Mouse (Mus musculus): ENCODE results near the gene Grik3.
A peak's percentile ranks its signal among the peaks of the same experiment; 100 is the strongest.

The Grik3 gene

DNA sequence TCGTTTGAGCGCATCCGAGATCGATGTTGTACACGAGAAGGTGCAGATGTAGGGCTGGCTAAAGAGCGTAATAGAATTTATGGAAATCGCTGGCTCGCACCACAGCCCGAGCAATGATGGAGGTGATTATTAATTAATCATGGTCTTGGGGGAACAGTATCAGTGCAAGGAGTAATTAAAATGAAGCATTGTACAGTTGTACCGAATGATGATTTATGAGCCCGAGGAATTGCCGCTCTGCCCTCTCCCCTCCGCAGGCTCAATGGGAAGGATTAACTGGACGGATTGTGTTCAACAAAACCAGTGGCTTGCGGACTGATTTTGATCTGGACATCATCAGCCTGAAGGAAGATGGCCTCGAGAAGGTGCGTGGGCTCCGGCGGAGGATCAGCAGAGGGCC is 165.5 kb downstream of the Grik3 start:
- no peak for DNase-seq

DNA sequence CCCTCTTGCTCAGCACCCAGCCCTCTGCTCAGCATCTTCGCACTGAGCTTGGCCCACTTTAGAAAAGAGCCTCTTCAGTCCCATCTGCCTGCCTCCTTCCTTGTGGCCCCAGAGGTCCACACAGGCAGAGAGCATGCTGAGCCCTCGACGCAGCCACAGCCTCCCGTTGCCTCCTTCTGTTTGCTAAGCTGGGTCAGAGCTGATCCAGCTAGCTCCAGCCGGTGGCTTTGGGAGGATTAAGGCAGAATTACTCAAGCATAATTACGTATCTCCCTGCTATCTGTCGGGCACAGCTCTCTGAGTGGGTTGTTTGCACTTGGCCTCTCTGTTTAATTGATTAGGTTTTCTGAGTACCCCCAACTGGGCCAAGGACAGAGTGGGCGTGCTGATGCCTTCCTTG is 167.9 kb downstream of the Grik3 start:
- no peak for DNase-seq

DNA sequence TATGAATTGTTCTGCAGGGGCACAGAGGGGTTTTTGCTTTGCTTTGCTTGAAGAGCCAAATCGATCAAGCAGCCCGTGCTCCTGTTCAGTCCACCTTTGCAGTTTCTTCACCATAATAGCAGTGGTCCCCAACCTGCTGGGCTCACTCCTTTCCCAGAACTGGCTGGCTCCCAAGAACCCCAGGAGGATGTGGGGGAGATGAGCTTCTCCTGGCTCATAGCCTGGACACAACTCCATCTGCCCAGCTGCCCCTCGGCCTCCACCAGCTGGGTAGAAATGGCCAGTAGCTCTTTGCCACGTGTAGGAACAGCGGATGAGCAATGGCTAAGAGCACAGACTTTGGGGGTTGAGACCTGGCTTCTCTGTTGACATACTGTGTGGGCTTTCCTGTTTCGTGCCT is 171.5 kb downstream of the Grik3 start:
- no peak for DNase-seq

DNA sequence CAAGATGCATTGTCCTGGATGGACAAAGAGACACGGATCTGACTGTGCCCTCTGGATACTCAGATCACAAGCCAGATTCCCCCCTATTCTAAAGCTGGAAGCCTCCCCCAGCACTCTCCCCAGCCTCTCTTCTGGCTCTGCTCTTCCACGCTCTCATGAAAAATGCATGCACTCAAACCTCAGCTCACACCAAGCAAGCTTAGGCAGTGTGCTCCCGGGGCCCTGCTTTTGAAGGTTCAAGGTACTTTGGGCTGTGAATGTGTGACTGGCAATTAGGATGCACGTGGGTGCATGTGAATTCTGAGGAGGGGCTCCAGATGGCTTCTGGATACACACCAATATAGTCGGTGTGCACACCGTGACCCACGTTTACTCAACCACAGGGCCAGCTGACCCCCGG is 172.8 kb downstream of the Grik3 start:
- DNase-seq = no peak

DNA sequence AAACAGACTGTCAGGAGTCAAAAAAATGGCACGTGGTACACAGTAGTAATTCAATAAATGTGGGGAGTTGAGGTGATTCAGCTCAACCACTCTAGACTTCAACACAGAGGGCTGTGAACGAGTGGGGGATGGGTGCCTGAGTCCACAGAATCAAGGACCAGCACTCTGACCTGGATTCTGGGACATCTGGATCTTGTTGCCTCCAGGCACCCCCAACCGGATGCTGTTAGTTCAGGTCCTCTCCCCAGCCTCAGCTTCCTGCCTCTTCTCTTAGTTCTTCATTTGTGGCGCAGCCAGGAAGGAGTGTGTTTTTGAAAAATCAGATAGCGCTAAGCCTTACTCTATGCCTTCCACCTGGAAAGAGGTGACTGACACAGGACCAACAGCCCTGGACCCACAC is 175.5 kb downstream of the Grik3 start:
- DNase-seq = no peak

DNA sequence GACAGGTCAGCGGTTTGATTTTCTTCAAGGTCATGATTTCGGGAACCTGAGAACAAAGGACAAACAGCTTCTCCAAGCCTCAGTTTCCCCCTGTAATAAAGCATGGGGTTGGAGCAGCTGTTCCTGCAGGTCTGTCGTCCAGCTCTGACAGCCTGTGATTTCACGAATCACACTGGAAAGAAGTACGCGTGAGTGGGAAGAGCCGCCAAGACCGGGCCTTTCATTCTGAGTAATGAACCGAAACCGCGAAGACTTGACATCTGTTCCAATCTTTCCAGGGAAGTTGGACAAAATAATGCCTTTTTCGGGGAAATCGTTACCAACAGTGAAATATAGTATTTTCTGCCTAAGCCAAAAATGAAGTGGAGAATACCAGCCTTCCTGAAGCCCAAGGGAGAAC is 191.5 kb downstream of the Grik3 start:
- no peak for DNase-seq

DNA sequence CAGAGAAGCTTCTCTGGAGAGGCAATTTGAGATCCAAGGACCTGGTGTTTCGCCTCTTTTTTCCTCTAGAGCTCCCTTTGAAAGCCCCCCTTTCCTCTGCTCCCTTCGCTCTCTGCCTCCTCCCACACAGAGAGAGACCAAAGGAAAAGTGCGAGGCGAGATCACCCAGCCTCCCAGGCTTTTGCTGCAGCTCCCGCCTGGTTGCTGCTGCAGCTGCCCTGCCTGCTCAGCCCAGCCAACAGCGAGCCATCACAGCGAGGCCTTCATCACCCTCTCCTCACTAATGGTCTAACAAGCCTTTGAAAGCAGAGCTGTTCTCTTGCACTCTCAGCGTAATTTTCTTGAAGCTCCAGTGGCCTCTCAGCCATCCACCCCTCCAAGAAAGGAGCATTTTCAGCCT is 196.6 kb downstream of the Grik3 start:
- DNase-seq = no peak

DNA sequence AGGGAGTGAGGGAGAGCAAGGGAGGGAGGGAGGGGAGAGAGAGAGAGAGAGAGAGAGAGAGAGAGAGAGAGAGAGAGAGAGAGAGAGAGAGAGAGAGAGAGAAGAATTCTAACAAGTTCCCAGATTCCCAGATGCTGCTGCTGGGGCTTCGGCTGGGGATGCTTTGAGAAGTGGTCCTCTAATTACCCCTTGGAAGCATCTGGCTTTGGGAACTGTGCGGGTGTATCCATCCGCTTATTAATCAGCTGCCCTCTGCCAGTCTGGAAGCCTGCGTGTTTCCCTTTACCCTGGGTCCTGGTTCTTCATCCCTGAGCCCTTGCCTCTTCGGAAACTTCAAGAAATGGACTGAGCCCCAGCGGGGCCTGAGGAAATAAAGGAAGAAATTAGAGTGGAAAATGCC is 204.9 kb downstream of the Grik3 start:
- DNase-seq = no peak

DNA sequence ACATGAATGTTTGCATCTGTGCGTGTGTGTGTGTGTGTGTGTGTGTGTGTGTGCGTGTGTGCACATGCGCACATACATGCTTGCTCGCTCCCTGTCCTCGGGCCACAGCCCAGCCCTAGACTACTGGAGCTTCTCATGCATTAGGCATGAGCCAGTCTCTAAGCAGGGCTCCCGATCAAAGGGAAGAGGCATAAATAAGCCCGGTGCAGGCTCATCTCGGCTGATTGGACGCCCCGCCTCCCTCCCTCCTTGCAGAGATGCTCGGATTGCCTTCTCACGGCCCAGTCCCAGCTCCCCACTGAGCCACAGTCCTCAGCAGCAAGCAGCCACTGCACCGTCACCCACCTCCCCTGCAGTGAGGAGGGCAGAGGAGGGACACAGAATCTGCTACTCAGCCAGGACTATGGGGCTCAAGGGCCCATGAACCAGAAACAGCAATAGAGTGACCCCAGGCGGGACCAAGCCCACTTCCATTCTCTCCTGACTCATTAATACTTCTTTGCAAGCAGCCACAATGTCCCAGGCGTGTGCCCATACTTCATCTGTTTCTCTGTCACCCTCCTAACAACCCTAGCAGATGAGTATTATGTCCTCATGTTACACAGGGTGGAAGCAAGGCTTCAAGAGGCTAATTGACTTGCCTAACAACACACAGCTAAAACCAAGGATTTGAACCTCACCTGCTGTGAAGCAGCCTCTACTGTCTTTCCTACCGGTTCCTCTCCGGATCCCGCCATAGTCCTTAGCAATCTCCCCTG is 205.9 kb downstream of the Grik3 start:
- DNase-seq = no peak

DNA sequence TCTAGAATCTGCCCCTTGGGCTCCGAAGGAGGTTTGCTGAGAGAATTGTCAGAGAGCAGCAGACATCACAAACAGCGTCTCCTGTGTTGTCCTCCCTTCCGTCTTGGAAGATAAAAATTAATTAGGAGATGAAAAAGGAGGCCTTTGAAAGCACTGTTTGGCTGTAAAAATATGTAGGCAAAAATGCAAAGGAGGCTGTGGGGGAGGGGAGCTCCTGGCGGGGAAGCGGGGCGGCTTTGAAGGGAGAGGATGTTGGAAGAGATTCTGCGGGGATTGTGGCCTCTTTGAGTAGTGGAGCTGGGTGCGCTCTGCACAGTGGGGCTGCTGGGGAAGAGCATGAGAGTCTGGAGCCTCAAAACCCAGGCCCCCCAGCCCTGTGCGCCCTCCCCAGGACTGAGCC is 207.1 kb downstream of the Grik3 start:
- DNase-seq = no peak

DNA sequence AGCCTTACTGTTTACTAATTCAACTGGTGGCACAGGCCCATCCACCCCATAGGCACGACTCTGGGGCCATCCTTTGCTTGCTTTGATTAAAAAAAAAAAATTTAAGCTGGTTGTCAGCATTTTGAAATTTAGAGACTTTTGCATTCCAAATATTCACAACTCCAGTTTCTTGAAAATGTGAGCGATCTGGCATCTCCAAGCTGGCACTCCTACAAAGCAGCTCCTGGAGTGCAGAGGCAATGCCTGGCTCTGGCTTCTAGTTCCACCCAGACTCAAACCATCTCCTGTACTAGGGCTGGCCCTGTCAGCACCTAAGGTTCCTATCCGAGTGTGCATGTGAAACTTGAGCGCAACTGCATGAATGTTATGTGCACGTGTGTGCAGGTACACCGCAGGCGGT is 208.6 kb downstream of the Grik3 start:
- DNase-seq = no peak

DNA sequence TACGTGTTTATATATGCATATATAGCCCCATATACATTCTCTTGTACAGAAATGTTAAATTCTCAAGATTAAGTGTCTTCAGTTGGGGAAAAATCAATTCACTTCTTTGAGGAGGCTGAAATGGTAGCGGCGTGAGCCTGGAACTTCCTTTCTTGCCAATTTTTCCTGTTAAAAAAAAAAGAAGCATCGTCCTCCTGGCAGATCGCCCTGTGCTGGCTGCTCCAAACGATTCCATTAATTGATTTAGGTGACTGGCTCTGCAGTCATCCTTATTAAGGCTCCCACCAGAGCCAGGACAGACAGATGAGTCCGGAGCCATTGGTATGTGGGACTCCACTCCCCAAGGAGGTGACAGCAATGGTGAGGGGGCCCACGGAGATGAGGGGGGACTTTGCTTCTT is 209.8 kb downstream of the Grik3 start:
- no peak for DNase-seq

DNA sequence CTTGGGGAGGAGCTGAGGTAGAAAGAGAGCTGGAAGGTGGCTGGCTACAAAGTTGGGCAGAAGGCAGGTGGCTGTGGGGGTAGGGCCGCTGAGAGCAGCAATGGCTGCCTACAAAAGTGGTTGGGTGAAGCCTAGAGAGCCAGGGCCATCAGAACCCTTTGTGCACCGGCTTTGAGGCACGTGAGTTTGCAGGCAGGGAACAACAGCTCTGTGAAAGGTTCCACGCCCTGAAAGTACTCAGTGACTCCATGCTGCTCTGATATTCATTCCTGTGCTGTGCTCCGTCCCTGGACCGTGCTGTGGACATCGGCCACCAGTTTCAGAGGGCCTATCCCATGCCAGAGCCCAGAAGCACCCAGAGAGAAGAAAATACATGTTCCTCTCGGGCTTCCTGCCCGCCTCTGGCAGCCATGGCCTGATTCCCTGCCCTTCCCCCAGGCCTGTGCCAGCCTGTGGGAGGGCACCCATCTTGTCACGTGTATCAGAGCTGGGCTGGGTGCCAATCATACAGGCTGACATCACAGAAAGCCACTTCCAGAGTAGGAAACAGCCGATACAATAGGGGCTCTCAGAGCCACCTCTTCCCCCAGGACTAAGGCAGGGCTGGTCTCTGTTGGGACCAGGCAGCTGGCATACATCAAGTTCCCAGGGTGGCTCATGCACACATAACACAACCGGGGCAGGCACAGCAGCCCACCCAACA is 212.3 kb downstream of the Grik3 start:
- DNase-seq = peak; percentile 35

DNA sequence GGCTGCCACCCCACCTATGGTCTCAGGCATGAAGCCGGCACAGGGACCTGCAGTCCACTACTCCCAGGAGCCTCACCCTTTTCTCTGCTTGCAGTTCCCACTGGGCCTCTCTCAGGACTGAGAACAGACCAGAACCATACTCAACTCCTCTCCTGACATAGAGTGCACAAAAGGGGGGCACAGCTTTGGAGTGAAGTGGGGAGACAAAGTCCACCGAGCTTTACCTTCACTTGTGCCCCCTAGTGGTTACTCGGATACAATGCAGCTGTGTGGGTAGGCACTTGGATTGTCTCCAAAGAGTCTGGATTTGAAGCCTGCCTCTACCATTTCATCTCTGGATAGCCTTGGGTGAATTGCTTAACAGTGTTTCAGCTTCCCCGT is 212.8 kb downstream of the Grik3 start:
- no peak for DNase-seq

DNA sequence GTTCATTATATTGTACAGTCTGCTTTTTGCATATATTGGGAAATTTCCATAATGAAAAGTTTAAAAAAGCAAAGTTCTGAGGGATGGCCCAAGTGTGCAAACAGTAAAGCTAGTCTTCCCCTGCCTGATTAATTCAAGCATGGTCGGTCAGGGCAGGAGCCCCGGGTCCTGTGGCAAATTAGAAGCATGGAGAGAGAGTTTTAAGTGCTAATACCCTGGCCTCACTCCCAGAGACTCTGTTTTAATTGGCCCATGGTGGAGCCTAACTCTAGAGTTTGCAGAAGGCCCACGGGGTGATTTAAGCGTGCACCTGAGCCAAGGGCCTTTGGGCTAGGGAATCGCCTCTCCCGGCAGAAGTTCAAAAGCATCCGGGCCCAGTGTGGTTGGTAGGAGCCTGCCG is 215.2 kb downstream of the Grik3 start:
- DNase-seq = no peak

DNA sequence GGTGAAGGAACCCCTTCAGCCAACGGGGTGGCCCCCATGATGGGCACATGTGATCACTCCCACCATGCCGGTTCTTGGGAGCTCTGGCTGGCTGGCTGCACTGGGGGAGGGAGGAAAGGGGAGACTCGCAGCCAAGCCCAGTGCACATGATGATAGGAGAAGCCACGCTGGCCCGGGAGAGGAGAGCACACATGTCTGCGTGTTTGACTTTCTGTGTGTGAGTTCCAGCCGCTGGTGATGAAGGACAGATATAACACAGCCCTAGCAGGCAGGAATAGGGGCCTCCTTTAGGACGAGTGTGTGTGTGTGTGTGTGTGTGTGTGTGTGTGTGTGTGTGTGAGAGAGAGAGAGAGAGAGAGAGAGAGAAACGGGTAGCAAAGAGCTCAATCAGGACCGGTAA is 219.2 kb downstream of the Grik3 start:
- DNase-seq = no peak

DNA sequence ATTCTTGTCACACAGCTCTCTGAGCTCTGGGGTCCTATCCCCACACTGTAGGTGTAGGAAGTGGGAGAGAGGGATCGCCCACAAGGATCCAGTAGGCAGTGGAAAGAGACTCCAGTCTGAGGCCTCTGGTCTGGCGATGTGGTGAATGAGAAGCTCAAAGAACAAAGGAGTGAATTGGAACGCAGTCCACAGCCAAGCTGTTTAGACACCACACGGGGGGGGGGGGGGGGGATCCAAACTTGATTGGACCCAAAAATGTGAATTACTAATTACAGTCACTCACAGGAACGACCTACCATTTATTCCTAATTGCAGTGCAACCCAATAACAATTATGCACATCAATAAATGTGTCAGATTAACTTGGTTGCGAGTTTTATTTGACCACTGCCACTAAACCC is 227.4 kb downstream of the Grik3 start:
- DNase-seq = no peak

DNA sequence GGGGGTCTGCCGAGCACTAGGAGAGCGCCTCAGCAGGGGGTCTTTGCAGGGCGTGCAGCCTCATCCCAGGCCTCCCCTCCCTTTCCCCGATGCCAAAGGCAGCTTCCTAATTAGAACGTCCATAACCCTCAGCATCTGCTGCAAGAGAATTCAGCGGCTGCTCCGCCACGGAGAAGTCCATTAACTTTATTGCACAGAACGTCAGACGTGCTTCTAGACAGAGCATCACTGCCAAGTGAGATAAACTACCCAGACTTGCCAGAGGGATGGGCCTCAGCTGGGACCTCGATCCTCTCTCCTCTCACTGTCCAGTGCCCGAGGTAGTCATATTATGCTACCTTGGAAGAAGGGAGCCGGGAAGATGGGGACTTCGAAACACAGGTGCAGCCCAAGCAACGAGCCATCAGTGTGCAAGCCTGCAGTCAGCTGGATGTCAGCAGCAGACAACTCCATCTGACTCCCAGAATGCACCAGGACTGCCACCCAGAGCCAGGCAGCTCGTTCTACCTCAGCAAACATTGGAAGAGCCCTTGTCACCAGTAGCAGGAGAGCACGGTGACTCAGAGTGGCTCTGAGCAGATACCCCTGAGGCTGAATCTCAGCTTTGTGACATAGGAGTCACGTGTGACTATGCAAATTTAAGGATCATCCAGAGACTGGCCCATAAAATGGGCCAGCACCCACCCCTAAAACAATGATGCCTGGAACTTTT is 228.1 kb downstream of the Grik3 start:
- DNase-seq = no peak

DNA sequence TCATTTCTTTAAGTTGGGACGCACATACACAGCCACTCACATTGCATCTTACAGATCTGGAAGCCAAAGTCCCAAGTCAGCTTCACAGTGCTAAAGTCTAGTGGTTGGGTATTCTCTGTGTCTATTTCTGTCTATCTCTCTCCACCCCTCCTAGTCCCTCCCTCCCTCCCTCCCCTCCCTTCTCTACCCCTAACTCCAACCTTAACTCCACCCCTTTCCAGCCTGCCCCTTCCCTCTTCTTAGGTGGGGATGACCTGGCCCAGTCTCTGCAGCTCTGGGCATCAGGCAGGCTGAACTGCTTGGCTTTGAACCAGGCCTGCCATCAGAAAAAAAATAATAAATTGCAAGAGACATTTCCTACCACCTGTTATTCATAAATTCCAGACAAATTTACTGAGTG is 235.7 kb downstream of the Grik3 start:
- DNase-seq = no peak

DNA sequence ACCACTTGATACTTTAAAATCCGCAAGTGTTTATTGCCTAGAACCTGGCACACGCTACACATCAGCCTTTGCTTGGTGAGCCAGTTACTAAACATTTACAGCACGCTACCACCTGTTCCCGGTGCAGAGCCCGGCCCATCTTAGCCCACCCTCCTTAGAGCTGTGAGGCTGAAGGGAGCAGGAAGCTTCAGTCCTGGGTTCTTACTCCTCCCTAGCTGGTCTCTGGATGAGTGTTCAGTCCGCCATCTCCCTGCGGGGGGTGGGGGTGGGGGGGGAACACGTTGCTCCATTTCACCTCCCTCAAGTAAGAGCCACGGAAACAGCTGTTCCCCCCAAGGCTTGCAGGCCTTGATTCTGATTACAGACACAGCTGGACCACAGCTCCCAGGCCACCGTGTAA is 236.5 kb downstream of the Grik3 start:
- no peak for DNase-seq

DNA sequence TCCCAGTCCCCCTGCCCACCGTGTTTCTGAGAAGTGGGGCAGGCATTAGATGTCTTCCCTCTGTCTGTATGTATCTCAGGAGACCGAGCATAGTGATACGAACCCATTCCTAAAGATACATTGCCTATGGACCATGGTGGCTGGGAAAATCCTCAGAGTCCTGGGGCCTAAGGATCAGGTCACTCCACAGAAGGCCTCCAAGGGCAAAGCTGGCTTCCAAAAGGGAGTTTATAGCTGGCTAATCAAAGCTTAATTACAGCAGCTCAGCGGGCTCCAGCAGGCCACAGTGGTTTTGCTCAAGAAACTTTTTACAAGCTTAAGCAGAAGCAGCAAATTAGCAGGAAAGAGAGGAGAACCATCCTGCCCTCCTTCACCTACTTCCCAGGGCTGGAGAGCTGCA is 237.1 kb downstream of the Grik3 start:
- DNase-seq = no peak

DNA sequence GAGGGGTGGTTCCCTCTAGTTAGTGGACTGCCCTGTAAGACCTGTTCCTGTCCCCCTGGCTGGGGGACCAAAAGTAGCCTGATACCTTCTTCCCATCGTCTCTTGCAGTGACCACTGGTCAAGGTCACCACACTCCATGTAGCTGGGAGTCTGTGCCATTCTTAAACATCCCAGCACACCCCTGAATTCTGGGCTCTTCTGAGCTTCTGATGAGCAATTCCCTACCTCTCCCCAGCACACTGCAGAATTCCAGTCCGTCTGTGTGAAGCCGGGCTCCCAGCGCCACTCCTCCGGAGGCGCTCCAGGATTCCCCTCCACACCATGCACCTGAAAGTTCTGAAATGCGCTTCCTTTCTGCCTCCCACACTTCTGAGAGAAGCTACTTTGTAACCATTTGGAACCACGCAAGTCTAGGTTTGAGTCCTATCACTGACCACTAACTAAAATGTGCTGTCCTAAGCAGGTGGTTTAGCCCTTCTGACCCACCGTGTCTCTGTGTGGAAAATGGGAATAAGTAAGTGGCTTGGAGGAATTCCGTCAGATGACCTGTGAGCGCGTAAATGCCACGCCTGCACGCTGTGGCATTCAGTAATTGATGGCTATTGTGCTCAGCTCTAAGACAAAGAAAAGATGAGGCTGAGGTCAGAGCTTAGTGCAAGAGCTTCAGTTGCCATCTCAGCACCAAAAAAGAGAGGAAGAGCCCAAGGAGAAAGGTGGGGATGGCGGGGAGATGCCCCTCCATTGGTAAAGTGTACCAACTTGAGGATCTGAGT is 237.8 kb downstream of the Grik3 start:
- DNase-seq = no peak

All from lung, postnatal 14 days (tissue).